Mouse (Mus musculus): ENCODE results near the gene Exoc6b. TPM values are rescaled to one million over a fixed set of nuclear protein-coding genes. Genes with fewer than 3 reads are reported as not detected.

The Exoc6b gene
- polyA plus RNA-seq, 1 experiment: 0.56 TPM

GRCm38 (mm10) chr6:84946106-84946505, 123.2 kb downstream of the Exoc6b start:
- no peaks in the 10 kb centered on the region for H3K36me3 ChIP-seq (replicated peaks; ENCODE audit: low read length)
- TF ChIP-seq FLI1 (IDR thresholded peaks at IDR 0.05; ENCODE audit: low read length): no peak
- no peak for TF ChIP-seq GATA1 (IDR thresholded peaks at IDR 0.05; ENCODE audit: borderline replicate concordance, low read length)
- H3K9me3 ChIP-seq: no peaks in the 10 kb centered on the region
- H3K4me1 ChIP-seq: peaks cover 4% of the 10 kb centered on the region; the same call in 1 of the 2 replicates
- H3K27me3 ChIP-seq (replicated peaks): no peaks in the 10 kb centered on the region
- no peak overlapping the region for H3K4me3 ChIP-seq (replicated peaks)

DNA sequence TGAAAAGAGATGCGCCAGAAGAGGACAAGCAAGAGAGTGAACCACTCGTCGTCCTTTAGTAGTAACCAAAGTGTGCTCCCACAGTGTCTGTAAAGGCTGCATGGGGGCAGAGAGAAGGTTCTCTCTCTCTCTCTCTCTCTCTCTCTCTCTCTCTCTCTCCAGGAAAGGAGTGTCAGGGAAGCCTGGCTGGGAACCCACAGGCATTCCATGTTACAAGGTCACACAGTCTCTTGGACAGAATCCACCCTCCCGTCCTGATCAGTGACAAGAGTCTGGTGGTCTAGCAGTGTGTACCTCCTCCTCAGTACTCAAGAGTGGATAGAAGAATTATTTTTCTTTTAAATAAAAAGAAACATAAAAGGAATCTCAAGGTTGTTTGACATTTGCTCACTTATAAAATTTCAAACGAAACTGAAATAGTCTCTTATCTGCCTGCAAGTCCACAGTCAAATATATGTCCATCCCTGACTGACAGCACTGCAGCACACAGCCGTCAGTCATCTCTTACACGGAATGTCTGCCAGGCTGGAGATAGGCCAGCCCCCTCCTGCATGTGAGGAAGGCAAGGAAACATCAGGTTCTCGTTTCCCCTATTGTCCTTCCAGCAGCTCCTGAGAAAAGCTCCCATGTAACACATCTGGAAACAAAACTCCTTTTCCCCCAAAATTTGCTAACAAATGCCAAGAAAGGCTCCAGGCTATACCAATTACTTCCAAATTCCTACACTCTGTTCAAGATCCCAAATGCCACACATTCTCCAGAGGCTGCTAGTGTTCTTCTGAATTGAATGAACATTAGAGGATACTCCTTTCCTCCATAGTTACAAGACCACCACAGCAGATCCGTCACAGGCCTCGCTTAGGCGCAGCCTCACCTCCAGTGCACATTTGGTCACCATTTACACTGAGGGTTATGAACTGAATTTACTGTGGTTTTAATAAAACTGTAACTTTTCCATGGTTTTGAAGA, 136.1 kb downstream of the Exoc6b start:
- TF ChIP-seq GATA1 (IDR thresholded peaks at IDR 0.05; ENCODE audit: borderline replicate concordance, low read length): no peak
- no peak for TF ChIP-seq FLI1 (IDR thresholded peaks at IDR 0.05; ENCODE audit: low read length)
- no peaks in the 10 kb centered on the region for H3K36me3 ChIP-seq (replicated peaks; ENCODE audit: low read length)
- peaks cover 2% of the 10 kb centered on the region for H3K27me3 ChIP-seq (replicated peaks)
- H3K4me3 ChIP-seq (replicated peaks): no peak overlapping the region
- peaks cover 18% of the 10 kb centered on the region for H3K4me1 ChIP-seq
- H3K9me3 ChIP-seq: peaks cover 6% of the 10 kb centered on the region; the same call in 1 of the 2 replicates

- Histone ChIP-seq H3K27me3 (replicated peaks) (peaks cover 2% of the 10 kb centered on the region), H3K36me3 (replicated peaks; ENCODE audit: low read length) (no peaks in the 10 kb centered on the region), H3K9me3 (peaks cover 6% of the 10 kb centered on the region; the same call in 1 of the 2 replicates), H3K4me1 (peaks cover 18% of the 10 kb centered on the region), H3K4me3 (replicated peaks) (peak overlapping the region; percentile 8)
- TF ChIP-seq FLI1 (IDR thresholded peaks at IDR 0.05; ENCODE audit: low read length) (no peak), GATA1 (IDR thresholded peaks at IDR 0.05; ENCODE audit: borderline replicate concordance, low read length) (no peak)
Observed at GRCm38 (mm10) chr6:84931051-84931450, 138.3 kb downstream of the Exoc6b start.

DNA sequence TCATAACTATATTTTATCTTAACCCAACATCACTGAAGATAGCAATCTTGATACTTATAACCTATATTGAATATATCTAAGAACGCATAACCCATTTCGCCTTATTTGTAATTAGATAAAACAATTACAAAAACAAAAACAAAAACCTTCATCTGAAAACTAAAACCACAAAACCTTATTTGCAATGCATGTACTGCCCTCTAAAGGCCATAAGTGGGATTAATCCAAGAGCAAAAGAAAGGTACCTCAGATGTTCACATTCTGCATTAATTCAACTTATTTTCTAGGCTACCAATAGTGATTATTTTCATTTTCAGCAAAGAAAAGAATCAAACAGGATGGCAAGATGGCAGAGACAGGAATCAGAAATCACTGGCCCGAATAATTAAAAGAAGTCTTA, 143.2 kb downstream of the Exoc6b start:
- peaks cover 30% of the 10 kb centered on the region for H3K4me1 ChIP-seq
- H3K27me3 ChIP-seq (replicated peaks): peaks cover 1% of the 10 kb centered on the region
- no peak overlapping the region for H3K4me3 ChIP-seq (replicated peaks)
- TF ChIP-seq GATA1 (IDR thresholded peaks at IDR 0.05; ENCODE audit: borderline replicate concordance, low read length): no peak
- no peak for TF ChIP-seq FLI1 (IDR thresholded peaks at IDR 0.05; ENCODE audit: low read length)
- H3K36me3 ChIP-seq (replicated peaks; ENCODE audit: low read length): peaks cover 2% of the 10 kb centered on the region
- H3K9me3 ChIP-seq: peaks cover 13% of the 10 kb centered on the region

GRCm38 (mm10) chr6:84923760-84924221, 145.5 kb downstream of the Exoc6b start:
- peaks cover 2% of the 10 kb centered on the region for H3K36me3 ChIP-seq (replicated peaks; ENCODE audit: low read length)
- H3K9me3 ChIP-seq: peaks cover 8% of the 10 kb centered on the region
- peak overlapping the region; percentile 54 for H3K4me3 ChIP-seq (replicated peaks)
- peaks cover 28% of the 10 kb centered on the region for H3K4me1 ChIP-seq
- no peaks in the 10 kb centered on the region for H3K27me3 ChIP-seq (replicated peaks)
- TF ChIP-seq FLI1 (IDR thresholded peaks at IDR 0.05; ENCODE audit: low read length) (no peak), GATA1 (IDR thresholded peaks at IDR 0.05; ENCODE audit: borderline replicate concordance, low read length) (no peak; the same call in 2 of the 3 replicates)

DNA sequence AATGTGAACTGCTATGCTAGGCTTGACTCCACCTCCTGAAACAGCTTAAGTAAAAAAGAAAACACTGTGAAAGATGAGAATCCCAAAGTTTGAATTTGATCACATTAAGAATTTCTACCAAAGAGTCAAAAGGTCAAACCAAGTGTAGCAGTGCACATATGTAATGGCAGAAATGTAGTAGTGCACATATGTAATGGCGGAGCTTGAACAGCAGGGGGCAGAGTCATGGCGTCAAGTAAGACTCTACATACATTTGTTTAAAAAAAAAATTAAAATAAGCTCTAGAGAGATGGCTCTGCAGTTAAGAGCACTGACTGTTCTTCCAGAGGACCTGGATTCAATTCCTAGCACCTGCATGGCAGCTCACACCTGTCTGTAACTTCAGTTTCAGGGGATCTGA, 153.0 kb downstream of the Exoc6b start:
- Histone ChIP-seq H3K36me3 (replicated peaks; ENCODE audit: low read length) (no peaks in the 10 kb centered on the region), H3K27me3 (replicated peaks) (peaks cover 3% of the 10 kb centered on the region), H3K4me1 (peaks cover 3% of the 10 kb centered on the region; the same call in 1 of the 2 replicates), H3K9me3 (peaks cover 4% of the 10 kb centered on the region), H3K4me3 (replicated peaks) (no peak overlapping the region)
- no peak for TF ChIP-seq GATA1 (IDR thresholded peaks at IDR 0.05; ENCODE audit: borderline replicate concordance, low read length)

GRCm38 (mm10) chr6:84912434-84912833, 156.9 kb downstream of the Exoc6b start:
- Histone ChIP-seq H3K4me1 (peaks cover 3% of the 10 kb centered on the region; the same call in 1 of the 2 replicates), H3K4me3 (replicated peaks) (no peak overlapping the region), H3K27me3 (replicated peaks) (peaks cover 3% of the 10 kb centered on the region), H3K9me3 (no peaks in the 10 kb centered on the region), H3K36me3 (replicated peaks; ENCODE audit: low read length) (no peaks in the 10 kb centered on the region)
- no peak for TF ChIP-seq FLI1 (IDR thresholded peaks at IDR 0.05; ENCODE audit: low read length)
- no peak for TF ChIP-seq GATA1 (IDR thresholded peaks at IDR 0.05; ENCODE audit: borderline replicate concordance, low read length)

DNA sequence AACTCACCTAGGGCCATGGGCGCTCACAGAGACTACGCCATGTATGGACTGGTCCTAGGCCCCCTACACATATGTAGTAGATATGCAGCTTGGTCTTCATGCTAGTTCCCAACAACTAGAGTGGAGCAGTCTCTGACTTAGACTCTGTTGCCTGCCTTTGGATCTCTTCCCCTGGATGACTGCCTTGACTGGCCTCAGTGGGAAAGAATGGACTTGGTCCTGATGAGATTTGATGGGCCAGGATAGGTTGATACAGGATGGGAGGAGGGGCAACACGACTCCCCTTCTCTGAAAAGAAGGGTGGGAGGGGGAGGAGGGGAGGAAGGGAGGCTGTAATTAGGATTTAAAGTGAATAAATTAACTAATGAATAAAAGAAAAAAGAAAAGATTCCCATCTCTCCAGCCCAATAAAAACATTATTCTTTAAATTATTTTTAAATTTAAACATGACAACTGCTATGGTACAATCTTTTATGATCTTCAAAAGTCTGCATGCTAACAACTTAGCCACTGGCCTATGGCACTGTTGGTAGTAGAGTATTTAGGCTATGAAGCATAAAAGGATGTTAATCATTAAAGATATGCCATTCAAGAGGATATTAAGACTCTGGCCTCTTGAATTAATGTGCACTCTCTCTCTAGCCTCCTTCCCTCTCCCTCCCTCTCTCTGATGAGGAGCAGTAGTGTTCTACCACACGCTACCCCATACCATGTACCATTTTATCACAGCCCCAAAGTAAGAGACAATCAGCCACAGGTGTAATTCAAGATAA, 170.1 kb downstream of the Exoc6b start:
- H3K27me3 ChIP-seq (replicated peaks): no peaks in the 10 kb centered on the region
- TF ChIP-seq GATA1 (IDR thresholded peaks at IDR 0.05; ENCODE audit: borderline replicate concordance, low read length): no peak
- TF ChIP-seq FLI1 (IDR thresholded peaks at IDR 0.05; ENCODE audit: low read length): no peak
- H3K4me3 ChIP-seq (replicated peaks): no peak overlapping the region
- no peaks in the 10 kb centered on the region for H3K4me1 ChIP-seq
- no peaks in the 10 kb centered on the region for H3K9me3 ChIP-seq
- no peaks in the 10 kb centered on the region for H3K36me3 ChIP-seq (replicated peaks; ENCODE audit: low read length)

DNA sequence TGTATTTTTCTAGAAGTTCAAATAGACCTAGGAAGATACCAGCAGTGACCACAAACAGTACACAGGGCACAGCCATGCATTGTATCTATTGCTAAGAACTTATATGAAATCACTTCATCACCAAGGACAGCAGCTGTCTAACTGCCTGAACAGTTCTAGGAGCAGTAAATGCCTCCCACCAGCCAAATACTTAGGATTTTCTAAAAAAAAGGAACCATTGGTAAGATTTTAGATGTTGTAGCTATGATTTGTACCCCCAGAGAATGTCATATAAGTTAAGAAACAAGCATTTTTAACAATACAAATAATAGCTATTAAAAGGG, 175.6 kb downstream of the Exoc6b start:
- TF ChIP-seq FLI1 (IDR thresholded peaks at IDR 0.05; ENCODE audit: low read length): no peak
- TF ChIP-seq GATA1 (IDR thresholded peaks at IDR 0.05; ENCODE audit: borderline replicate concordance, low read length): no peak

More for the DNA sequence above, 175.6 kb downstream of the Exoc6b start:
- no peaks in the 10 kb centered on the region for H3K27me3 ChIP-seq (replicated peaks)
- H3K36me3 ChIP-seq (replicated peaks; ENCODE audit: low read length): no peaks in the 10 kb centered on the region
- peaks cover 24% of the 10 kb centered on the region for H3K4me1 ChIP-seq
- no peaks in the 10 kb centered on the region for H3K9me3 ChIP-seq
- no peak overlapping the region for H3K4me3 ChIP-seq (replicated peaks)

Data from megakaryocyte, embryonic 14.5 days (primary cell).